Mouse (Mus musculus): ENCODE measurements around the gene Cort. TPM values are rescaled to one million over a fixed set of nuclear protein-coding genes. Genes with fewer than 3 reads are reported as not detected.
"Not testable (repeated sequence)": the region's sequence is repeated elsewhere in the genome, so short reads cannot be mapped to it uniquely, and the experiment has no call there.

The Cort gene
- total RNA-seq (2021) = 1 to 10 TPM in 1 of 2 experiments, under 1 TPM in 1; 0.66 to 1.2 TPM
- long read RNA-seq, experiment 1 = 0 reads
- long read RNA-seq, experiment 2 = 0 reads

DNA sequence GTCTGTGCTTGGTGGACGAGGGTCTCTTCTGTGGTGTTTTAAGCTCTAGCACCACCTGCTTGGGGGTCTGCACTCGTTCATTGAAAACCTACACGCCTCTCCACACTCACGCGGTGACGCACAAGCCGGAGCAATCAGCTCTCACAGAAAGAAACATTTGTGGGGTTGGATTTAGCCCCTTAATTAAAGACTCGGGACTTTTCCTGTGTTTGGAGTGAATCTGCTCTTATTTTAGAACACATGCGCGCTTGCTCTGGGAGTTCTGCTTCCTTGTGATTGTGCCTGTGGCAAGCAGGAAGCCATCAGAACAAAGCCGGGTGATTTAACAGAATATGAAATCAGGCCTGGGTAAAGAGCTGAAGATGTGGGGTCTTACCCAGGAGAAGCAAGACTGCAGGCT is at the start of gene Cort:
Gene Cort, minus strand, starts transcription at position 101 of the 400 bp plus-strand sequence.
- no peak for DNase-seq

GRCm38 (mm10) chr4:149173661-149174060 is 47.1 kb upstream of the Cort start:
- DNase-seq = no peak

- DNase-seq = no peak
Observed at GRCm38 (mm10) chr4:149172666-149173065, 46.1 kb upstream of the Cort start.

- DNase-seq = no peak
Observed at GRCm38 (mm10) chr4:149172083-149172482, 45.5 kb upstream of the Cort start.

DNA sequence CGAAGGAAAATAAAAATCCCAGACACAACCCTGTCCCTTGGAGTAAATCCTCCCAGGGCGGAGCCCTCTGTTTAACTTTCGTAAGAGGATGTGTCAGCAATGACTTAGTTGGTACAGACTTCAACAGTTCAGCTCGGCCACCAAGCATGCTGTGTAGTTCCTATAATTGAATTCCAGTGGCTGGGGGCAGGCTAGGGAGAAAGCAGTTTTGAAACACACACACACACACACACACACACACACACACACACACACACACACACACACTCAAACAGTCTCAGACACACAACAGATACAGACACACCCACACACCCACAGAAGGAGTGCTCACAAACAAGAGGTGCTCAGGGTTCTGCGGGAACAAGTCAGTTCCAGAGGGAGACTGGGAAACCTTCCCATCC is 45.0 kb upstream of the Cort start:
- DNase-seq = peak; percentile 53 to 58

DNA sequence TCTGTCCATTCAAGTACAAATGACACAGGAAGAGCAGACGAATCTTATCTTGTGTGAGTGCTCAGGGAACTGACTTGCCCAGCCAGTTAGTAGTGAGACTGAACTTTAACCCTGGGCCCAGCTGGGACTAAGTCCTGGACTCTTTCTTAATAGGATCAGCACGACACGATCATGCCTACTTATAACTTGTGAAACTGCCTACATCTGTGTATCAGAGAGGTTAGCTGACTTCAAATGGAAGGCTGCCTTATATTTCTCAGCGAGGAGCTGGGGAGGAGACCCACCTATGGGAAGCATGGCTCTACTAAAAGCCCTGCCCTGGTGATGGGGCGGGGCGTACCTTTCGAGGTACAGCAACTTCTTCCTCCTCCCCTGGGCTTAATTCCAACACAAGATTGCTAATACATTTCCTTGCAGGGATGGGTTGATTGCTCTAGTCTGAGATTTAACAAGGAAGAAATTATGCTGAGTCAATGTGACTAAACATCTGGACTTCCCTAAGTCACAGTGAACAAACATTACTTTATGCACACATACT is 43.9 kb upstream of the Cort start:
- no peak for DNase-seq

DNA sequence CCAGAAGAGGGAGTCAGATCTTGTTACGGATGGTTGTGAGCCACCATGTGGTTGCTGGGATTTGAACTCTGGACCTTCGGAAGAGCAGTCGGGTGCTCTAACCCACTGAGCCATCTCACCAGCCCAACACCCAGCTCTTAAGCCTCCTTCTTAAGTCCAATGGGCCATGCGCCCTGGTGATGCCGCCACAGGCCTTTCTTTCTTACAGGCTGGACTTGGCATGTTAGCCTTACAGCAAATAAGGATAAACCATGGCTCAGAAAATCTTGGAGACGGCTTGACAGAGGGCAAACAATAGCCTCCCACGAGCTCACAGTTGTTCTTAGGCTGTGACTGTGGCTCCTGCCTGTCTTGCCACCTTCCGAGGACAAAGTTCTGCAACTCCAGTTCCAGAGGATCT is 43.4 kb upstream of the Cort start:
- DNase-seq = not testable (repeated sequence)

DNA sequence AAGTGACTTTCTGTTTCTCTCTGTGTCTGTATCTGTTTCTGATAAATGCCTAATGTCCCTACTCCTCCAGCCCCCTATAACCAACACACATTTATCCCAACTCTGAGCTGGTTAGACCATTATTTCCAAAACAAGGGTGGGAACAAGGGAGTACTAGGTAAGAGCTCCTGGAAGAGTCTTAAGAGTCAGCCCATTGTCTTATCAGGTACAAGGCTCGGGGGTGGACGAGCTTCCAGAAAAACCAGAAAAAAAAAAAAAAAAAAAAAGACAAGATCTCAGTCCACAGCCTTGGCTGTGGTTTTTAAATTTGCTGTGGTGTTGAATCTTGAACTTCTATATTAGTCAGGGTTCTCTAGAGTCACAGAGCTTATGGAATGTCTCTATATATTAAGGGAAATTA is 41.5 kb upstream of the Cort start:
- DNase-seq = no peak

DNA sequence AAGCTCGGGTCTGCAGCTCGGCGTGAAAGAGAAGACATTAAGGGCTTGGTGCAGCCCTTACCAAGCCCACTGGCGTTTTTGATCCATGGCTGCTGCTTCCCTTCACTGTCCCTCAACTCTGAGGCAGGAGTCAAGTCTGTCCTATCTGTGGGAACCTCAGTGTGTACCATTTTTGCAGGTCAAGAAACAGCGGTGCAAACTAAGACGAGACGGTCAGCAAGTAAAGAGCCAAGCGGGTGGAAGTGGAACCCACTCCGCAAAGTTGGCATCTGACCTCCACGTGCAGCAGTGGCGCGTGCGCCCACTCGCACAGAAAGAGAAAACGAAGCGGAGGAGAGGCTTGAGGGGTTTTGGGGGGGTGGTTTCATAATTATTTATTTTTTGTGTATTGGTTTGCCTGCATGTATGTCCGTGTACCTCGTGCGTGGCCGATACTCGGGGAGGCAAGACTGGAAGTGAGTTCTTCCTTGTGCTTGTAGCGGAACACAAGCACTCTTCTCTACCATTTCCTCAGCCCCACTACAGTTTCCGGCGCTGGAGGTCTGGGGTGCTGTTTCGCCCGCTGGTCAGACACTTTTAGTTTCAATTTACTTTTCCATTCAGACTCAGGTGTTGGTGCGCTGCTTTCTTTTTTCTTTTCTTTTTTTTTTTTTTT is 40.5 kb upstream of the Cort start:
- DNase-seq = peak; percentile 47

- DNase-seq = peak; percentile 98 to 99
Observed at GRCm38 (mm10) chr4:149166215-149166946, 39.8 kb upstream of the Cort start, which contains the start of gene Pgd. Pgd (minus strand) TSS chr4:149166771.

DNA sequence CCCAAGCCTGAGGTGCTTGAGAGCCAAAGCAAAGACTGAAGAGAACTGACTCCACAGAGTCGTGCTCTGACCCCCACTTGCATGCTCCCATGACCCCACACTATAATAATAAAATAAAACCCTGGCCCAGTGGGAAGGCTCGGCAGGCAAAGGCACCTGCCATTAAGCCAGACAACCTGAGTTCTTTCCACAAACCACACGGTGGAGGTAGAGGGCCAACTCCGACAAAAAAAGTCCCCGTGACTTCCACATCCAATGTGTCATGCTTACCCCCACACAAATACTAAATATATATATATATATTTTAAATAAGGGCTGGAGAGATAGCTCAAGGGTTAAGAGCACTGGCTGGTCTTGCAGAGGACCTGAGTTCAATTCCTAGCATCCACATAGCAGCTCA is 37.6 kb upstream of the Cort start:
- DNase-seq = no peak

DNA sequence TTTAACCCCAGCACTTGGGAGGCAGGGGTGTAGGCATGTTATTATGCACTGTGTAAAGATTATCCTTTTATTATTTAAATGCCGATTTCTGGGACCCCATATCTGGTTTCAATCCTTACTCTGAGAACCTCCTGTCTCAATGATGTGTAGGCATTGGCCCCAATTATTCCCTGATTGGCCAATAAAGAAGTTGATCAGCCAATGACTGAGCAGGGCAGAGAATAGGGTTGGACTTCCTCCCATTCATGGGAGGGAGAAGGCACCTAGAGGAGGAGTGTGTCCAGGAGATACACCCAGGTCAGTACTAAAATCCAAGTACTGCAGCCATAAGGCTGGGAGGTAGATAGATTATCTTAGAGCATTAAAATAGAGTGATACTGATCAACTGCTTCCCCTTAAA is 36.6 kb upstream of the Cort start:
- no peak for DNase-seq

- DNase-seq = peak; percentile 47 to 70
Observed at GRCm38 (mm10) chr4:149161166-149161565, 34.6 kb upstream of the Cort start.

DNA sequence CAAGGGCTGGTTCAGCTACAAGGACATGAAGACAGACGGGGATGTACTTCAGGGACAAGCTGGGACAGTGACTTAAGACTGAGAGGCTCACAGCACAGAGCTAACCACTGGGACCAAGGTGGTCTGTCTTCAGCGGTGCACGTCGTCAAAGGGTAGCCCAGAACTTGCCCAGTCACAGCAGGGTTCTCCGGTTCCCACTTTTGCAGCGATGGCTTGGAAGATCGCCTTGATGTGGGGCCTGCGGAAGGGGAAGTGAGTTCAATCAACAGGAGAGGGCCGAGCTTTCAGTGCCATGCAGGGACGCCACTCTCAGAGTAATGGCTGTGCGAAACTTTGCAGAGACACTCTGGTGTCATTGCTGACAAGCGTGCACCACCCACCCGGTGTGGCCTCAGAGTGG is 33.3 kb upstream of the Cort start:
- DNase-seq = no peak

DNA sequence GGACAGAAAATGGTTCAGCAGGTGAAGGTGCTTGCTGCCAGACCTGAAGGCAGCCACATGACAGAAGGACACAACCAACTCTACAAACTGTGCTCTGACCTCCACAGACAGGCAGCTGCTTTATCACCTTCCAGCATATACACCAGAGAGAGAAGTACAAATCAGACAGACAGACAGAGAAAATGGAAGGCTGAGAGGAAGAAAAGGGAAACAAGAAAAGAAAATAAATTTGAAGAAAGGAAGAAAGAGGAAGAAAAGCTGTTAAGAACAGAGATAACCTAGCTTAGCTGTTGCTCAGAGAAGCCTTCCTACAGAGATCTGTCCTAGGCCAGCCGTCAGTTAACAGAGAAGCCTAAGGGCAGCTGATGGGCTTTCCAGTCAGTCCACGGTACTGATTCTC is 32.6 kb upstream of the Cort start:
- DNase-seq = no peak

DNA sequence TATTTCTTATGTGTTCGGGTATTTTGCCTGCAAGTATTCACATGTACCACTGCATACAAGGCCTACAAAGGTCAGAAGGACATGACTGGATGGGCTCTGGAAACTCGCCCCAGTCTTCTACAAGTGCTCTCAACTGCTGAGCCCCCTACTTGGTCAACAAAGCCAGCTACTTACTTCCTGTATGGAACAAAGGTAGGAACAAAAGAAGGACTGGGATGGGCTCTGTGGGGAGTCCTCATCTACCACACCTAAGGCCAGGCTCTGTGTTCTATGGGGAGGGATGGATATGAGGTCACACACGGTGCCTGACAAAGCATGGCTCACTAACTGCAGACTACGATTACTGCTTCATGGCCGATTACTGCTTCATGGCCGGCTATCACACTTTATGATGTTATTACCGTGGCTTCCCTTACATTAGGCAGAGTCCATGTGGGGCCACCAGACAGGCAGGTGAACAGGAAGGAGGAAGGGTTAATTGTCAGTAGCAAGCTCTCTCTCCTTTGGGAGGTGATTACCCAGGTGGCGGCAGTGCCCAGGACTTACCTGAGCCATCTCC is 30.9 kb upstream of the Cort start:
- DNase-seq = no peak

GRCm38 (mm10) chr4:149155711-149156110 is 29.1 kb upstream of the Cort start:
- DNase-seq = peak in 1 of 2 experiments; percentile 28

GRCm38 (mm10) chr4:149154859-149155258 is 28.3 kb upstream of the Cort start:
- no peak for DNase-seq

DNA sequence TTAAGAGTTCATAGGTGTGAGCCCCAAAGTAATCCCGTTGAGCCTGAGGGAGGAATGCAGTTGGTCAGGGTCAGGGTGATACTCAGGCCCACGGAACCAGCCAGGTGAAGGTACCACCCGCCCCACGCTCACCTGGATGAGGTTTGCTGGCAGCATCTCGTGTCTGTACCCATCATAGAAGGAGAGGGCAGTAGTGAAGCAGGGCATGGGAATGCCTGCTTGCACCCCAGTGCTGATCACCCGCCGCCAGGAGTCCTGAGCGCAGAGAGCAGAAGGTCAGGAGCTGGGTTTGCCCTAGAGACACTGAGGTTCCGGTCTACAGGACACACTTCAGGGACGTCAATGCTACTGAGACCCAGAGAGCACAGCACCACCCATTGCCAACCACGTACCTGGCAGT is 24.2 kb upstream of the Cort start:
- no peak for DNase-seq

DNA sequence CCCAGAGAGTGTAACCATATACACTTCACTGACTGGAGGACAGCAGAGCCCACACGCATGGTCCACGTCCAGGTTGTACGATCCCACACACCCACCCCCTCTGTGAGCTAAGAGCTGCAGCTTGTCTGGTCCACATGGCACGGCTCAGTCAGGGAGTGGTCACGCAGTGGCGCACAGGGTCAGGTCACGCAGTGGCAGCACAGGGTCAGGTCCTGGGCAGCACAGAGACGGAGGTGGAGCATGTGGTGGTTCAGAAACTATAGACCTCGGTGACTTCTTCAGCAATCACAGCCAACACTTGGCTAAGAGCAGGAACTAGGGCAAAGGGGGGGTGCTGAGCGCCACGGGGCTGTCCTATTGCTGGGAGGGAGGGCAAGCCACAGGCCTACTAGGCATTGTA is 23.7 kb upstream of the Cort start:
- DNase-seq = peak; percentile 57 to 71

DNA sequence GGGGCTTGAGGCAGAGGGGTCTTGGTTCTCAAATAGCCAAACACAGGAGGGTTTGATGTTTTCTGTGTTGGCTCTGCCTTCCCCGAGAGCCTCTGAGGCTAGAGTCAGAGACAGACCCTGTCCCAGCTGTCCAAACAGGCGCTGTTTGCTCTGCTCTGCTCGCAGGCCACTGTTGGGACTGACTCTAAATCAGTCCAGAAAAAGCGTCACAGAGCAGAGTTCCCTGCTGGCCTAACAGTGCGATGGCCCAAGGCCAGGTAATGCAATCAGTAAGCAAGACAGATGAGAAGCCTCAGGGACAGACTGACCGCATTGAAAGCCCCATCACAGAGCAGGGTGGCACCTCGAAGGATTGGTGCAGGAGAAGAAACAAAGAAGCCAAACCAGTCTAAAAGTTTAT is 23.0 kb upstream of the Cort start:
- DNase-seq = peak; percentile 81 to 83

GRCm38 (mm10) chr4:149149196-149149595 is 22.6 kb upstream of the Cort start:
- no peak for DNase-seq

DNA sequence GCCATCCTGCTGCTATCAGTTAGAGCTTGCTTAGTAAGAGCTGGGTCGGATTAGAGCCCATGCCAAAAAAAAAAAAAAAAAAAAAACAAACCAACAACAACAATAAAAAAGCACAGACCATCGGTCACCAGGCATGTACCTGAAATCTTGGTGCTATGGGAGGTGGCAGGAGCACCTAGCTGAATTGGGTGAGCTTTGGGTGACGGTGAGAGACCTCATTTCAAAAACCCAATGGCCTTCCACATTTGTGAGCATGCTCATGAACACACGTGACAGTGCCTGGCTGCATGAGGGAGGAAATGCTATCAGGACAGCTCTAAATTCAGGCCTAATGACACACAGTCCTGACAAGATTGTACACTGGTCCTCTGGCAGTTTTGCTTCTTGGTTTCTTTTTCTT is 21.5 kb upstream of the Cort start:
- DNase-seq = no peak
